Mouse (Mus musculus): ENCODE data around the gene Sdf4. TPM values are rescaled to one million over a fixed set of nuclear protein-coding genes. Genes with fewer than 3 reads are reported as not detected.

The Sdf4 gene
- polyA plus RNA-seq, 2 experiments from 2014 or later: 528 to 589 TPM

DNA sequence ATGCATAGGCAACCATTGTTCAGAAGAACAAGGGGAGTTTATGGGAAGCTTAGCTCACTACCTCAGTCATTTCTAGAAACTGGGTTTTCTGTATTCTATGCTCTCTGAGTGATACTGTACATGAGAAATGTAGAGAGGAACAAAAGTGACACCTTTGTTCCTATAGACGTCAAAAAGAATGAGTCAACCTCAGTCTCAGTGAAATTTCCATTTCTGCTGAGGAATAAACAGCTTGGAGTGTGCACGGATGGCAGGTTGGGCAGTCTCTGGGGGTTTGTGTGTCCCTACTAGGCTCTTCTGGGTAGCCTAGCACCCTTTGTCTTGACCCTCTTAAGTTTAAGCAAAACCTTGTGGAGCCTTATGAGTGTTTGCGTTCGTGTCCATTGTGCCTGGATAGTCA lies 15.7 kb downstream of the Sdf4 start:
- ATAC-seq: peak; percentile 50

DNA sequence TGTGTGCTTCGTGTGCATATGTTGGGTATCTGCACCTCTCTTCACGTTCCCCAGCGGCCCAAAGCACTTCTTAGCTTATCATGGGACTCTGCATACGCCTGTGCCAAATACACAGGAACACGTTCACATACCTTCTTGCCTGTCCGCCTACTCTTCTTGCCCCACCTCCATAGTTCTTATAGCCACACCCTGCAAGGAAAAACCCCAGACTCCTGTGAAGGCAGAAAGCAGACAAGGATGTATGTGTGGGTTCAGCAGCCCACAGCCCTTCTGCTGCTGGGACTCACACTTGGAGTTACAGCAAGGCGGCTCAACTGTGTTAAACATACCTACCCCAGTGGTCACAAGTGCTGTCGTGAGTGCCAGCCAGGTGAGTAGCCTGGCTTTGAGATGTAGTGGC lies 21.0 kb downstream of the Sdf4 start, which contains the start of gene Tnfrsf4:
Gene Tnfrsf4 (plus strand): TSS at position 207 of the 400 bp plus-strand sequence.
- ATAC-seq: peak; percentile 78

DNA sequence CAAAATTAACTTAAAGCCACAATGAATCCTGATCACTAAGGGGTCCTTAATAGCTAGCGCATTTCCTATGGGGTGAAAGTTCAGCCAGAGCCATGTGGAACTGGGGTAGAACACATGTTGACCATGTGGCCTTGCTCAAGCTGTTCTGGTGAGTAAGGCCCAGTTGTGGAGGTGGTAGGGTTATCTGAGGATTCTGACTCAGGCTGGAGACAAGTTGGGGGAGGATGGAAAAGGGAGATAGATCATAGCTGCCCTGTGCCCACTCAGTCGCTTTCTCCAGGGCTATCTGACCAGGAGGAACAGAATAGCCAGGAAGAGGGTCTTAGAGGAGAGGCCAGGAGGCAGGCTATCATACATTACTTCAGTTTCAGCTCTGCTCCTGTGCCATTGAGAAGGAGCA lies 21.8 kb downstream of the Sdf4 start:
- no peak for ATAC-seq

DNA sequence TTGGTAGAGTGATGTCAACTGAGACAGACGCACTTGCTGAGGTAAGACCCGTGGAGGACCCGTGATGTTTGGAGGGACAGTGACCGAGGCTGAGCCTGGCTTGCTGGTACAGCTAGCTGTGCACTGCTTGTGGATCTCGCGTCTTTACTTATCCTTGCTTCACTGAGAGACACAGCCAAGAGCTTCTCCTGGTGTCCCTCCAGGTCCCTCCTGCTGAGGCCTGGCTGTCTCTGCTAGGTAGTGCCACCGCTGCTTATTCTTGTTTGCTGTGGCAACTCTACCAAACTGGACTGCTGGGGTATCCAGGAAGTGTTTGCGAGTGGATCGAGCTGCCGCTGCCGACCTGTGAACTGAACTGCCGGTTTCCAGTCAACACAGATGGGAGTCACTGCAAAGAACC lies 27.1 kb downstream of the Sdf4 start:
- ATAC-seq: no peak

DNA sequence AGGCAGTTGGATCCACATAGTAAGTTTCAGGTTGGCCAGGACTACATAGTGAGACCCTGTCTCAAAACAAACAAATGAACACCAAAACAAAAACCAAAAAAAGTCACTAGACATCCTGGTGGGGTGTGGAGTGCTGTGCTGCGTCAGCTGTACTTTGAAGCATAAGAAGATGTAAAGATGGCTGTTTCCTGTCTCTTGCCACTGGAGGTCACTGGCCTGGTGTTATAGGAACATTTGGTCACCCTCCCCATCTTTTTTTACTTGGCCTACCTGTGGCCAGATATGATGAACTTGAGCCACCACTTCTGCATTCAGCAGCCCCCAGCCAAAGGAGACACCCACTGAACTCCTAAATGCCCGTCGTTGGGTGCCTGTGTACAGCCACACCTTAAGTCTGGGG lies 28.7 kb downstream of the Sdf4 start:
- ATAC-seq: peak; percentile 37

DNA sequence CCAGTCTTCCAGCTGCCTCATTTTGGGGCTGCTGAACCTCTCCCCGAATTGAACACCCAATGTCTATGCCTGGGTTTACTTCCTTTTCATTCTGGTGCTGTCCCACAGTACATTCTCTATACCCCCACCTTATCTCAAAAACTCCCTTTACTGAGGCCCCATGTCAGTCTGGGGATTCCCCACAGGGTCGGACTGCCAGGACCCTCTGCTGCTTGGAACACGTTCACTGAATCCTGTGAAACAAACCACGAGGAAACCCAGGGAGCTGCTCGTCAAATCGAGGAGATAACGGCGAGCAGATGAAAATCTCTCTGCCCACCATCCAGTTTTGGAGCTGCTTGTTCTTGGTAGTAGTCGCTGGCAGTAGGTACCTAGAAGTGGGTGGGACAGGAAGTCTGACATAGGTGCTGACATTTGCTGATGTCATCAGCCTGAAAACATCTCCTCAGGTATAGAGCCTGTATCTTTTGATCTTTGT lies 29.3 kb downstream of the Sdf4 start:
- ATAC-seq: peak; percentile 81

DNA sequence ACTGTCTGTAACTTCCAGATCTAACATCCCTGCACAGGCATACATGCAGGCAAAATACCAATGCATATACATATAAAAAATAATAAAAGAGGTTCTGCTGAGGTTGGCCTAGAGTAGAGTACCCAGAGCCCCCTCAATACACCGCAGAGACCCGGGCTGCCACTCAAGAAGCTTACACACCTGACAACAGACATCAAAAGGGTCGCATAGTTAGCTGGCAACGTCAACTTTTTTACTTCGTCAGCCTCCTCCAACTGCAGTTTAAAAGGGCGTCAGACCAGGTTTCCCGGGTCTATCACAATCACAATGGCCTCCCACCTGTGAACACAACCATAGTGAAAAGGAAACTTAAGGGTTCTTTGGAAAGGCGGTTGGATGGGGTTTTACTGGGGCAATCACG lies 30.8 kb downstream of the Sdf4 start:
- ATAC-seq: no peak

DNA sequence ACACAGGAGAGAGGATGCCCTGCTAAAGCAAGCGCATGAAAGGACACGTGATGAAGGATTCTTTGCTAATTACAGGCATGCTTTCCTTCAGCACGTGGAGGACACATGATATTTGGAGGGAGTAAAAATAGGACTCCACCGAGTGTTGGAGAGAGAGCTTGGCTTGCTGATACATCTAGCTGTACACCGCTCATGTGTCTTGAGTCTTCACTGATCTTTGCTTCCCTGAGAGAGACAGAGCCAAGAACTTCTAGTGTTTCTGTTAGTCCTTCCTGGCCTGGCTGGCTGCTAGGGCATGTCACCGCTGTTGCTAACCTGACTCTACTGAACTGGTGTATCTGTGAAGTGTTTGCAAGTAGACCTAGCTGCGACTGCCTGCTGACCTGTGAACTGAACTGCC lies 31.5 kb downstream of the Sdf4 start:
- ATAC-seq: no peak

DNA sequence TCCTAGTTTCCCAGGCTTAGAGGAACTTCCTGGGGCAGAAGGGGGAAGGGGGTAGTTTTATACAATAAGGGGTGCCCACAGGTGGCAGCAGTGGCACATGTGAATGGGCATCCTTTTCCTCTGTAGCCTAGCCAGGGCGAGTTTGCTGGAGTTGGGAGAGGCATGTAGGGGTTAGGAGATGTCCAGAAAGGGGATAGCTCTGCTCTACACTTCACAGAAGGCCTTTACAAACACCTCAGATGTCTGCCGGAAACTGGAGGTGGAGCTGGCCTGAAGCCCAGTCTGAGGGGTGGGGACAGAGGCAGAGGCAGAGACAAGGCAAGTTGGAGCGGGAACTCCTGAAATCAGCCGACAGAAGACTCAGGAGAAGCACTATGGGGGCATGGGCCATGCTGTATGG lies 33.3 kb downstream of the Sdf4 start, which contains the start of gene Tnfrsf18:
Gene Tnfrsf18 (plus strand): TSS at position 152 of the 400 bp plus-strand sequence.
- peak; percentile 10 for ATAC-seq

DNA sequence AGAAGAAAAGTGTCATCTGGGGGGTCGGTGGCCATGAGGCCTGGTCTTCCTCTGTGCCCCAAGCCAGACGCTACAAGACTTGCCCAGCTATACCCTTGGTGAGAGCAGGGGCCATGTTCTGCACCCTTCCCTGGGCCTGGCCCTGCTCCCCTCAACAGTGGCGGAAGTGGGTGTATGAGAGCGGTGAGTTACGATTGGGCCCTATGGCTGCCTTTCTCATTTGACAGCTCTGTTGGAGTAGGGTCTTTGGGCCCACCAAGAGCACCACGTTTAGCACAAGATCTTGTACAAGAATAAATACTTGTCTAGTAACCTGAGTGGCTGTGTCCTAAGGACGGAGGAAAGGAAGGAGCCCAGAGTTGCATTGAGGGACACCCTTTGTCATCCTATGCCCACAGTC lies 35.9 kb downstream of the Sdf4 start:
- ATAC-seq: no peak

DNA sequence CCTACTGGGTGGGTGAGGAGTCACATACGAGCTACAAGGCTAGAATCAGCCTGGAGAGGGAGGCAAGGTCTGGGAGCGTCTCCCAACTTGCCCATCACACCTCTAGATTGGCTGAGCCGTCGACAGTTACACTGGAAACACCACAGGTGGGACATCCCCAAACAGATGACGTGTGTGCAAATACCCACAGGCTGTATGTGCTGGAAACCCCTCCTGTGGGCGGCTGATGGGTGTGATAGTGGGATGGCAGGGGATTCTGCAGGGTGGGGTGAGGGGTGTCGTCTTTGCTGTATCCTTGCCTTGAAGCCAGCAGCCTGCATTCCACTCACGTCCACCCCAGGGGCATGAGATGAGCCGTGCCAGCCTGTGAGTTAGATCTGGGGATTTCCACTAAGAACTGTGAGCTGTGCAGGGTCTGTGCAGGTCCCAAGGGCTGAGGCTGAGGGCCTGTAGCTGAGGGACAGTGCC lies 38.0 kb downstream of the Sdf4 start:
- peak; percentile 55 for ATAC-seq

DNA sequence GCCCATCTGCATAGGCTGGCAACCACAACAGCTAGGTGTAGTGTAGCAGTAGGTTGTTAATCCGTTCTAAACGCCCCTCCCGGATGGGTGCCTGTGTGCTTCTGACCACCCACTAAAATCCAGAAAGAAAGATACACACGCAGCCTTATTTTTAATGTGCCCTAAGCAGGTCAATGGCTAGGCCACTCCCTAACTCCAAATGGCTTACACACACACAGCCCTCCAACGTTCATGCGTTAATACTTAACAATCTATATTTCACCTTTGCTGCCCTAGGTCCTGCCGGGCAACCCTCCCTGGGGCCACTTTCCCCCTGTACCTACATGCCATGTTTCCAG lies 38.6 kb downstream of the Sdf4 start:
- no peak for ATAC-seq

DNA sequence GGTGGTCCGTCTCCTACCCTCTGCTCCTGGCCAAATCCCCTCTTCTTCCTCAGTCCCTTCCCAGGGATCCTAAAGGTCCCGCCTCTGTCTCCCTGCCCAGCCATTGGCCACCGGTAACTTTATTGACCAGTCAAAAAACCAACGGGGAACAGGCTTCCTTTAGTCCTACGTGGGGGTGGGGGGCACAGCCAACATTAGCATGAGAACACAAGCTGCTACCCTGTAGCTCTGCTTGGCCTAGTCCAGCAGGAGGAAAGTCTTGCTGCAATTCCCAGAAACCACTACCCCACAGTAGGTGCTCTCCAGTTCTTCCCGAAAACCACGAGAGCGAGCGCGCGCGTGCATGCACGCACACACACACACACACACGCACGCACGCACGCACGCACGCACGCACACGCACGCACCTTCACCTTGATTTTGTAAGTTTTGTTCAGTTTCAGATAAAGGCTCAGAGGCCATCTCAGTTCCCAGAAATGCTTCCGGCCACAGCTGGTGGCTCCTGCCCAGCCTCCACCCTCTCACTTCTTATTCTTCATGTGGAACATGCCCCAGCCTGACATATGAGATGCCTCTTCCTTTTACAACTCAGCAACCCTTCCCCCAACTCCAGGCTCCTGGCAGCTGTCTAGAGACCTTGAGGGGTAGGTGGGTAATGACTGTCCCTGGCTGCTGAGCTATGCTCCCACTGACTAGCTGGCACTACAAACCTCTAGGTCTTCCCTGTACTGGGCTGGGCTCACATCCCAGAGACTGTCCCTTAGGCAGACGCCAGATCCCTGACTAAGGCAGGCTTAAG lies 39.1 kb downstream of the Sdf4 start:
- peak; percentile 48 for ATAC-seq

DNA sequence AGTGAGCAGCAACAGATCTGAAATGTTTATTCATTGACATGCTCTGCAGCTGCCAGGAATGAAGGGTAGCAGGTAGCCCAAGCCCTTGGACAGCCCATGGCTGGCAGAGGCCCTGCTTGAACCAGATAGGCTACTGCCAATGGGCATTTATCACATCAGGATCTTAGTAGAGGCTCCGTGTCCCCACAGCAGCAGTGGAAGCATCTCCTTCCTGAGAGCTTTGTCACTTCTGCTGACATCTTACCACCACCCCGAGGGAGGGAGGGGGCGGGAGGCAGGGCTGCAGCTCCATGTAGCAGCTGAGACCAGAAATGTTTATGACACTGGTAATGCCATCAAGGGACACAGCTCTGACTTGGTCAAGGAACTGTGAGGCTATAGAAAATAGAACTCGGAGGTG lies 40.2 kb downstream of the Sdf4 start:
- ATAC-seq: no peak

DNA sequence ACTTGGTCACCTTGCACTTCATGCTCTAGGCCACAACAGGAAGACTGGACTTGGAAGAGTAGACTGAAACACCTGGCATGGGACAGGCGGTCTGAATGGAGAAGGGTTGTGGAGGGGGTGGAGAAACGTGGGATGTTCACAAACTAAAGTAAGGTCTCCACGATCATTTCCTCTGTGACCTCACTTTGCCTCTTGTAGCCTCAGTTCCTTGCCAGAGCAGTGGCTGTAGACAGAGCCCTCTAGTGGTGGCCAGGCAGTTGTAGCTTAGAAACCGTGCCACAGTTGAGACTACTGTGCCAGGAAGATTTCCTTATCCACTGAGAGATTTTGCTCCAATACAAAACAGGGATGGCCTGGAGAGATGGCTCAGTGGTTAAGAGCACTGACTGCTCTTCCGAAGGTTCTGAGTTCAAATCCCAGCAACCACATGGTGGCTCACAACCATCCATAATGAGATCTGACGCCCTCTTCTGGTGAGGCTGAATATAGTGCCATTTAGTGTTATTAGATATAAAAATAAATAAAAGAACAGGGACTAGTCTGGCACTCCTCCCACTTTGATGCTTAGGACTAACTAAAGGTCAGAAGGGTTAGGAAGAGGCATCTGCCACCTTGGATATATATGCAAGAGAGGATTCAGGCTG lies 40.9 kb downstream of the Sdf4 start:
- ATAC-seq: peak; percentile 59

DNA sequence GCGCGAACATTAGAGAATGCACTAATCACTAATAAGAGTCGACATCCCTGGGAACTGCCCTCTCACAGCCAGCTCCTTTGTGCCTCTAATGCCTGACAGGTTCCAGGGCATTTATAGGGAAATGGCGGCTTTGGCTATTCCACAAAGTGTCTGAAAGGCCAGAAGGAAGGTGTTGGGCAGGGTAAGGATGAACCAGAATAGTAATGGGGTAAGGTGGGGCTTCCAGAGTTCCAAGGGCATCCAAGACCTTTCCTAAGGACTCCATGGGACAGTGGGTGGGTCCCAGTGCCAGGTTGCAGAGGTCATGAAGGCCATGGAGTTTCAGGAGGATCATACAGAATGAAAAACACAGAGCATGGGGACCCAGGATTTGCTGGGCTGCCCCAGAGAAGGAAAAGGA lies 41.6 kb downstream of the Sdf4 start:
- no peak for ATAC-seq

DNA sequence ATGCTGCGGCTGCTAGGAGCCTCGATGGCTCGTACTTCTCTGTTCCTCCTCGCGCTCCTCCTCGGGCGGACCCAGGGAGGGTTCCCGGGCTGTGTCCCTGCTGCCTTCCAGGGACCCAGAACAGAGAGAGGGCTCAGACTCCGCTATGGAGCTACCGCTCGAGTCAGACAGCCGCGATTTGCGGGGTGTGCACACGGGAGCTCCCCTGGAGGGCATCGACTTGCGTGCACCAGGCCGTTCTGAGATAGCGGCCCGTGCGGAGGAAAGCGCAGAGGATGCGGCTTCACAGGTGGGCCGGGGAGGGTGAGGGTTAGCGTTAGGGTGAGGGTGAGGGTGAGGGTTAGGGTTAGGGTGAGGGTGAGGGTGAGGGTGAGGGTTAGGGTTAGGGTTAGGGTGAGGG lies 42.2 kb downstream of the Sdf4 start:
- ATAC-seq: no peak

DNA sequence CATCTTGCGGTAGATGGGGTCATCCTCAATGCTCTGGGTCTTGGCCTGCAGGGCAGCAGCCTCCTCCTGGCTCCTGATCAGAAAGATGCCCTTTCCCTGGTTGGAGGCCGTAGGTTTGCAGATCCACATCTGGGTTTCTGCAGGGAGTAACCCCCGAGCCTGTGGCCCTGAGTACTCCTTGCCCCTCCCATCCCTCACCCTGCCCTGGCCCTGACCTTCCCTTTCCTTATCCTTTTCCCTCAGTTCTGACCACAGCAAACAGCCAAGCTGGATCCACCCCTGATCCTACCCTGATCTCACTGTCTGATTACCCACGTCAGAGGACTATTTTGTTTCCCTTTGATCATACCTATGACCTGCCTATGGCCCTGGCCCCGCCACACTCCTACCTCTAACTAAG lies 52.1 kb downstream of the Sdf4 start:
- ATAC-seq: no peak

DNA sequence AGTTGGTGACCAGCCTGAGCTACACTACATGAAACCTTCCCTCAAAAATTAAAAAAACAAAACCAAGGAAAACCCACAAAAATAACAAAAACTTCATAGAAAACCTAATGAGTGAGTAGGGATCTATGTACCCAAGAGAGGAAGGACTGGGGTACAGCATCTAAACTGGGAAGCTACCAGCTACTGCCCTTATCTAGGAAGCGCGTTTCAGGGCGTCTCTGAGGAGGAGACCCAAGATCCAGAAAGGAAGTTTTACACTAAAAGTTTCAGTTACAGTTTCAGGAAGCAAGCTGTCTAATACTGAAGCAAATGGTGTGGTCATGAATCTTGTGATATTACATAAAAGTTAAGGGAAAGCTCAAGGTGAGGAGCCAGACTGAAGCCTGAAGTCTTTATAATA lies 57.1 kb downstream of the Sdf4 start:
- ATAC-seq: no peak

DNA sequence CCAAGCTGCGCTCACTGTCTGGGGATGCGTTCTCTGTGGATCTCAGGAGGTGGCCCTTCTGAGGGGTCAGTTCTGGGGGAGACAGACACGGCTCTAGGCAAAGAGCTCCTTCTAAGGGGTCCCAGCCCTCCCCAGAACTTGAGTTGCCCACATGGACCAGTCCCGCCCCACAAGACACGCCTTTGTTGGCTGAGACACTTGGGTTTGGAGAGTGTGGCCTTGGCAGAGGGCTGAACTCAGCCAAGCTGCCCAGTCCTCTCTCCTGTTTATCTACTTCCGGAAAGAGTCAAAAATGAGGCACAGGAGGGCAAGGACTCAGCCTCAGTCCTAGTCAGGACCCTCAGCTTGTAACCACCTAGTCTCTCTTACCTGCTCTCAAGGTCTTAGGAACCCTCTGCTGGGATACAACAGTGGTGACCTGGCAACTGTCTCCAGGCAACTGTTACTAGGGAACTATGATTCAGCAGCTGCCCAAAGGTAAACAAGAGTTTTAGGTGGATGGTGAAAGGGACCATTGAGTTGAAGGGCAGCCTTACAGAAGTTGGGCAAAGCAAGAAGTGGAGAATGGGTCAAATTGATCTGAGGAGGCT lies 57.8 kb downstream of the Sdf4 start:
- no peak for ATAC-seq

DNA sequence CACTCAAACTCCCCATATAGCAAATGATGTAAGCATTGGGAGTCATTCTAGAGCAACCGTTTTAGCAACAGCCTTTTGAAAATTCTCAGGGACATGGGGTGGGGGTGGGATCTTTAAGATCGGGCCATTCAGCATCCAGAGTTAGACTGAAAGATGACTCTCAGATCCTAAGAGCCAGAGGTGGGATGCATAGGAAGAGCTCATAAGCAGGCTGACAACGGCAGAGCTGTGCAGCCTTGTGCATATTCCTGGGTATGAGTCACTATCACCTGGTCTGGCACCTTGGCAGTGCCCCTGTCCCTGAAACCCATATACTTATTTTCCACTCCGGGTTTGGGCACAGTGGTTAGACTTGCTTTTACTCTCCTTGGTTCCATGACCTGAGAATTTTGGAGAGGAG lies 60.4 kb downstream of the Sdf4 start:
- no peak for ATAC-seq

DNA sequence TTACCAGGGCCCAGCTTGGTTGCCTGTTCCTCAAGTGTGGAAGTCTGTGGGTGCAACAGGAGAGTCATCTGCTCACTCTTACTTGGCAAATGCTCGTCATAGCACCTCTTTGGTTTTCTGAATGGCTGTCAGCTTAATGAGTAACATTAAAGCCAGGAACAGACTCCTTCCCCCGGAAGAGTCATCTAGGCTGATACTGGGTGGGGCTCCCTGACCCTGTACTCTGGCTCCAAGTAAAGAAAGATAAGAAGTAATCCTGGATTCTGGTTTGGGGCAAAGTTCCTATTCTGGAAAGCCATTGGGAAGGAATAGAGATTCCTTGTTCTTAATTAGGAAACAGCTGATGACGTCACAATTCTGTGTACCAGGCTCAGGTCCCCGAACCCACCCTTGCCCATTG lies 61.5 kb downstream of the Sdf4 start:
- no peak for ATAC-seq

DNA sequence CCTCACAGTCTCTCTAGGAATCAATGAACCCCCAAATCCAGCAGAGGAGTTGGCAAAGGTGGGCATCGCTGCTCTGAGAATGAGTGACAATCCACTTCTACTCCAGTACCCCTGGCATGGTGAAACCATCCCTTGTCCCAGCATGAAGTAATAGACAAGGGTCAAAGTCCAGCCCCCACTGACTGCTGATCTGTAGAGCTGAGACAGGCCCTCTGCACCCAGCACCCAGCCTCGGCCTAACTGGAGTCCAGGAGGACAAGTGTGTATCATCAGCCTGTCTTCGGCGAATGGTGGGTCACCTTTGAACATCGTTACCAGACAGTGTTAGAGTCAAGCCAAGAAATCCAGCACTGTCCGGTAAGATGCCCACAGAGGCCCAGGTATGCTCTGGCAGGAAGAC lies 61.9 kb downstream of the Sdf4 start:
- ATAC-seq: no peak

DNA sequence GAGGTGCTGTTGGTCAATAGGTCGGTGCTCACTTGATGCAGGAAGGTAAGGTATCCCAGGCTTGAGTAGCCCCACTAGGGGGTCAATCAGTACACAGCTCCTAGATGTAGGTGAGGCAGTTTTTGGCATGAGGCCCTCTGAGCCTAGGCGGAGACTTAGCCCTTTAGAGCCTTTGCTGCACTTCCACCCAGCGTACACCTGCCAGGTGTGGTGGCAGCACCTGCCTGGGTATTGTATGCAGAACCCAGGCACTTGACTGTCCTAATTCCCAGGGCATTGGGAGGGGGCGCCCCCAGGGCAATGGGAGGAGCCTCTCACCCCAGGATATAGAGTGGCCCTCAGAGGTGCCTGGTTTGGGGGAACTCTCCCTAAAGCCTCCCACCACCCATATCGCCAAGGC lies 62.5 kb downstream of the Sdf4 start:
- no peak for ATAC-seq
